Mouse (Mus musculus) E14TG2a.4 (cell line): ENCODE results near the gene Gps1.
A peak's percentile ranks its signal among the peaks of the same experiment; 100 is the strongest.
"Not testable (repeated sequence)": the region's sequence is repeated elsewhere in the genome, so short reads cannot be mapped to it uniquely, and the experiment has no call there.

Experiments
- H3K27me3 ChIP-seq: 2 replicates; pipeline ENCODE4 v1.6.1; 2014; ENCODE audit warnings: low read length, control low read depth; ENCODE audit not compliant: insufficient read depth
- H3K36me3 ChIP-seq: 2 replicates; pipeline ENCODE4 v1.6.1; 2014; ENCODE audit warnings: low read length, control low read depth; ENCODE audit not compliant: insufficient read depth
- H3K4me1 ChIP-seq: replicated peaks from 2 replicates; pipeline ENCODE4 v1.6.1; 2014; ENCODE audit warnings: low read depth, low read length, control low read depth
- H3K4me3 ChIP-seq: replicated peaks from 2 replicates; pipeline ENCODE4 v1.5.1; 2014; ENCODE audit warnings: mild to moderate bottlenecking, low read length
- H3K9me3 ChIP-seq: 2 replicates; pipeline ENCODE4 v1.6.1; 2014; ENCODE audit warnings: low read length, control low read depth
- CTCF ChIP-seq: conservative IDR thresholded peaks from 2 replicates; pipeline ENCODE4 v1.5.1; 2014; ENCODE audit warnings: low read length
- NANOG ChIP-seq: IDR thresholded peaks from 2 replicates; pipeline ENCODE4 v1.6.1; 2014; ENCODE audit warnings: borderline replicate concordance, low read length, mixed read lengths
- POU5F1 ChIP-seq: IDR thresholded peaks from 2 replicates; pipeline ENCODE4 v1.6.1; 2014; ENCODE audit warnings: low read length, borderline replicate concordance

Gene Gps1

GRCm38 (mm10) chr11:120761811-120762671 is 22.0 kb upstream of the Gps1 start:
- TF ChIP-seq POU5F1 = no peak
- TF ChIP-seq NANOG = no peak
- no peak for TF ChIP-seq CTCF
- Histone ChIP-seq H3K27me3 (peaks cover 14% of the 10 kb centered on the region), H3K4me3 (peak overlapping the region; percentile 61), H3K4me1 (peaks cover 40% of the 10 kb centered on the region), H3K9me3 (peaks cover 38% of the 10 kb centered on the region), H3K36me3 (no peaks in the 10 kb centered on the region)

- H3K9me3 ChIP-seq = peaks cover 32% of the 10 kb centered on the region
- not testable (repeated sequence) for H3K36me3 ChIP-seq
- peaks cover 40% of the 10 kb centered on the region for H3K4me1 ChIP-seq
These were observed 21.4 kb upstream of the Gps1 start, which contains the start of gene Hmga1b for GRCm38 (mm10) chr11:120762672-120763041. Gene Hmga1b, plus strand, starts transcription at chr11:120762794.

GRCm38 (mm10) chr11:120763121-120763999 is 20.7 kb upstream of the Gps1 start:
- peaks cover 14% of the 10 kb centered on the region for H3K27me3 ChIP-seq
- peaks cover 46% of the 10 kb centered on the region for H3K4me1 ChIP-seq
- peaks cover 25% of the 10 kb centered on the region for H3K9me3 ChIP-seq
- not testable (repeated sequence) for H3K36me3 ChIP-seq
- peak overlapping the region; percentile 61 for H3K4me3 ChIP-seq

More at GRCm38 (mm10) chr11:120762672-120763041, 21.4 kb upstream of the Gps1 start, which contains the start of gene Hmga1b:
- H3K4me3 ChIP-seq = peak within 1 kb of the TSS; percentile 61
- peaks cover 14% of the 10 kb centered on the region for H3K27me3 ChIP-seq

GRCm38 (mm10) chr11:120767023-120767422 is 17.0 kb upstream of the Gps1 start:
- not testable (repeated sequence) for H3K27me3 ChIP-seq, H3K4me3 ChIP-seq, H3K36me3 ChIP-seq, H3K9me3 ChIP-seq
- peaks cover 42% of the 10 kb centered on the region for H3K4me1 ChIP-seq

- no peak for TF ChIP-seq CTCF
- no peak for TF ChIP-seq NANOG
- TF ChIP-seq POU5F1 = no peak
- H3K4me1 ChIP-seq = peaks cover 35% of the 10 kb centered on the region
- no peak overlapping the region for H3K4me3 ChIP-seq
- no peaks in the 10 kb centered on the region for H3K36me3 ChIP-seq
- no peaks in the 10 kb centered on the region for H3K27me3 ChIP-seq
- H3K9me3 ChIP-seq = no peaks in the 10 kb centered on the region
These were observed 15.9 kb upstream of the Gps1 start for GRCm38 (mm10) chr11:120768206-120768605.

- H3K27me3 ChIP-seq = no peaks in the 10 kb centered on the region
- peaks cover 33% of the 10 kb centered on the region for H3K4me1 ChIP-seq
- TF ChIP-seq CTCF (no peak), POU5F1 (no peak), NANOG (no peak)
- no peak overlapping the region for H3K4me3 ChIP-seq
- no peaks in the 10 kb centered on the region for H3K9me3 ChIP-seq
- H3K36me3 ChIP-seq = no peaks in the 10 kb centered on the region
These were observed 11.3 kb upstream of the Gps1 start for GRCm38 (mm10) chr11:120772749-120773148.

GRCm38 (mm10) chr11:120773463-120774190 is 10.4 kb upstream of the Gps1 start:
- Histone ChIP-seq H3K9me3 (no peaks in the 10 kb centered on the region), H3K4me3 (no peak overlapping the region), H3K27me3 (no peaks in the 10 kb centered on the region), H3K4me1 (peaks cover 33% of the 10 kb centered on the region), H3K36me3 (peaks cover 3% of the 10 kb centered on the region; the same call in 1 of the 2 replicates)
- no peak for TF ChIP-seq POU5F1
- no peak for TF ChIP-seq NANOG
- no peak for TF ChIP-seq CTCF

GRCm38 (mm10) chr11:120775774-120776469 is 8.2 kb upstream of the Gps1 start:
- H3K4me3 ChIP-seq = no peak overlapping the region
- H3K27me3 ChIP-seq = no peaks in the 10 kb centered on the region
- no peaks in the 10 kb centered on the region for H3K9me3 ChIP-seq
- TF ChIP-seq CTCF (peak; percentile 97), NANOG (no peak), POU5F1 (no peak)
- H3K36me3 ChIP-seq = peaks cover 16% of the 10 kb centered on the region
- H3K4me1 ChIP-seq = peaks cover 55% of the 10 kb centered on the region
